Mouse (Mus musculus) liver, postnatal 0 days (tissue): Measurements from ENCODE around the gene Car8. TPM values are rescaled to one million over a fixed set of nuclear protein-coding genes. Genes with fewer than 3 reads are reported as not detected.
"Not testable (repeated sequence)": the region's sequence is repeated elsewhere in the genome, so short reads cannot be mapped to it uniquely, and the experiment has no call there.

ENCODE experiments used
- ATAC-seq: fragments of 200-750 bp; cut with Nextera tagmentation; 2 replicates; pipeline ENCODE4 v1.8.0; 2017; ENCODE audit warnings: mild to moderate bottlenecking, moderate library complexity
- DNase-seq: peaks from one replicate; pipeline ENCODE4 v3.0.0-alpha.2; 2016
- H3K27ac ChIP-seq: fragments of 300-500 bp; sonication (generic); 2 replicates; pipeline ENCODE4 v1.5.1; 2014; ENCODE audit warnings: antibody characterized with exemption, moderate library complexity, mild to moderate bottlenecking, low read depth
- H3K27me3 ChIP-seq: fragments of 300-500 bp; sonication (generic); 2 replicates; pipeline ENCODE4 v1.6.1; 2014; ENCODE audit warnings: low read length, control low read depth, mixed read lengths; ENCODE audit not compliant: insufficient read depth
- H3K36me3 ChIP-seq: fragments of 300-500 bp; sonication (generic); replicated peaks from 2 replicates; pipeline ENCODE4 v1.6.1; 2014; ENCODE audit warnings: mild to moderate bottlenecking, control low read depth, low read length, moderate library complexity, mixed read lengths; ENCODE audit not compliant: insufficient read depth
- H3K4me1 ChIP-seq: fragments of 300-500 bp; sonication (generic); 2 replicates; pipeline ENCODE4 v1.6.1; 2014; ENCODE audit warnings: antibody characterized with exemption, mild to moderate bottlenecking, control low read depth; ENCODE audit not compliant: insufficient read depth
- H3K4me2 ChIP-seq: fragments of 300-500 bp; sonication (generic); 2 replicates; pipeline ENCODE4 v1.6.1; 2014; ENCODE audit warnings: low read depth, mild to moderate bottlenecking, low read length, moderate library complexity, mixed read lengths
- H3K4me3 ChIP-seq: fragments of 300-500 bp; sonication (generic); 2 replicates; pipeline ENCODE4 v1.5.1; 2014; ENCODE audit warnings: low read depth, low read length
- H3K9ac ChIP-seq: fragments of 300-500 bp; sonication (generic); replicated peaks from 2 replicates; pipeline ENCODE4 v1.6.1; 2014; ENCODE audit warnings: mild to moderate bottlenecking, moderate library complexity
- H3K9me3 ChIP-seq: fragments of 300-500 bp; sonication (generic); 2 replicates; pipeline ENCODE4 v1.6.1; 2016; ENCODE audit warnings: mild to moderate bottlenecking, control low read depth, low read length, mixed read lengths
- CTCF ChIP-seq: sonication (generic); IDR thresholded peaks from 2 replicates; pipeline ENCODE4 v1.5.1; 2016; ENCODE audit warnings: antibody characterized with exemption, low read depth
- EP300 ChIP-seq: IDR thresholded peaks from 2 replicates; pipeline ENCODE4 v1.6.1; 2016; ENCODE audit warnings: antibody characterized with exemption, low read depth, mild to moderate bottlenecking
- WGBS: fragments of 180-500 bp; shearing (Covaris S2); extraction: QIAGEN DNeasy Blood & Tissue Kit; methylation state at CpG from one replicate; pipeline ENCODE4 v1.1.7; 2014; ENCODE audit not compliant: insufficient replicate concordance; 5-methylcytosine and 5-hydroxymethylcytosine counted together
- microRNA-seq: library from miRNA; unstranded; fragments of <30 nt; microRNA quantifications from one replicate; pipeline ENCODE4, GENCODE M21; 2016
- polyA plus RNA-seq: library from polyadenylated mRNA; unstranded; fragments of >200 nt; fragmentation: Nextera tagmentation; extraction: Ambion mirVana; gene quantifications from 2 replicates; pipeline ENCODE4 v1.2.1, GENCODE M21; 2015

Car8 gene
- polyA plus RNA-seq, 1 experiment from 2014 or later: 8.6 TPM

GRCm38 (mm10) chr4:8113558-8113957 lies 125.3 kb downstream of the Car8 start:
- no peak overlapping the region for H3K27ac ChIP-seq
- no peaks in the 10 kb centered on the region for H3K27me3 ChIP-seq
- DNase-seq: no peak
- 56% methylated on average over 3 of the region's 3 CpGs for WGBS
- H3K4me1 ChIP-seq: no peaks in the 10 kb centered on the region
- no peaks in the 10 kb centered on the region for H3K9me3 ChIP-seq
- no peak for TF ChIP-seq EP300
- TF ChIP-seq CTCF: no peak
- H3K36me3 ChIP-seq: no peaks in the 10 kb centered on the region
- no peak overlapping the region for H3K9ac ChIP-seq
- ATAC-seq: no peak
- H3K4me2 ChIP-seq: no peak overlapping the region
- no peak overlapping the region for H3K4me3 ChIP-seq

- 76% methylated on average over 3 of the region's 3 CpGs for WGBS
- Histone ChIP-seq H3K4me2 (no peak overlapping the region), H3K27me3 (no peaks in the 10 kb centered on the region), H3K36me3 (no peaks in the 10 kb centered on the region), H3K4me3 (no peak overlapping the region), H3K9me3 (no peaks in the 10 kb centered on the region), H3K9ac (no peak overlapping the region), H3K4me1 (no peaks in the 10 kb centered on the region), H3K27ac (no peak overlapping the region)
- no peak for DNase-seq
- no peak for ATAC-seq
- TF ChIP-seq CTCF (no peak), EP300 (no peak)
Observed at GRCm38 (mm10) chr4:8111891-8112290, 127.0 kb downstream of the Car8 start.

- 85% methylated on average over 16 of the region's 16 CpGs for WGBS
- ATAC-seq: no peak
- no peak for DNase-seq
- H3K27ac ChIP-seq: no peak overlapping the region
- no peaks in the 10 kb centered on the region for H3K36me3 ChIP-seq
- H3K4me1 ChIP-seq: no peaks in the 10 kb centered on the region
- no peak for TF ChIP-seq CTCF
- no peak for TF ChIP-seq EP300
- H3K4me3 ChIP-seq: no peak overlapping the region
- H3K4me2 ChIP-seq: no peak overlapping the region
- H3K9me3 ChIP-seq: no peaks in the 10 kb centered on the region
- no peak overlapping the region for H3K9ac ChIP-seq
- H3K27me3 ChIP-seq: no peaks in the 10 kb centered on the region
Observed at GRCm38 (mm10) chr4:8109906-8110567, 128.8 kb downstream of the Car8 start.

- Histone ChIP-seq H3K4me2 (no peak overlapping the region), H3K27me3 (no peaks in the 10 kb centered on the region), H3K9ac (no peak overlapping the region), H3K27ac (no peak overlapping the region), H3K9me3 (no peaks in the 10 kb centered on the region), H3K4me3 (no peak overlapping the region), H3K4me1 (no peaks in the 10 kb centered on the region), H3K36me3 (no peaks in the 10 kb centered on the region)
- DNase-seq: no peak
- ATAC-seq: no peak
- 81% methylated on average over 3 of the region's 3 CpGs for WGBS
- no peak for TF ChIP-seq CTCF
- TF ChIP-seq EP300: no peak
Observed at GRCm38 (mm10) chr4:8101466-8101865, 137.4 kb downstream of the Car8 start.

GRCm38 (mm10) chr4:8098084-8098483 lies 140.8 kb downstream of the Car8 start:
- no peak for TF ChIP-seq CTCF
- TF ChIP-seq EP300: no peak
- no peak overlapping the region for H3K9ac ChIP-seq
- H3K36me3 ChIP-seq: no peaks in the 10 kb centered on the region
- no peak for DNase-seq
- H3K4me2 ChIP-seq: no peak overlapping the region
- H3K4me3 ChIP-seq: no peak overlapping the region
- no peaks in the 10 kb centered on the region for H3K9me3 ChIP-seq
- WGBS: 78% methylated on average over 4 of the region's 4 CpGs
- H3K27me3 ChIP-seq: no peaks in the 10 kb centered on the region
- H3K4me1 ChIP-seq: no peaks in the 10 kb centered on the region
- no peak for ATAC-seq
- no peak overlapping the region for H3K27ac ChIP-seq

- no peak for TF ChIP-seq EP300
- TF ChIP-seq CTCF: no peak
Observed at GRCm38 (mm10) chr4:8097683-8098082, 141.2 kb downstream of the Car8 start.

GRCm38 (mm10) chr4:8093566-8093965 lies 145.3 kb downstream of the Car8 start:
- H3K36me3 ChIP-seq, ATAC-seq: not testable (repeated sequence)
- 78% methylated on average over 3 of the region's 3 CpGs for WGBS

More at GRCm38 (mm10) chr4:8097683-8098082, 141.2 kb downstream of the Car8 start:
- WGBS: 71% methylated on average over 3 of the region's 3 CpGs
- no peaks in the 10 kb centered on the region for H3K4me1 ChIP-seq
- H3K36me3 ChIP-seq: no peaks in the 10 kb centered on the region
- H3K27ac ChIP-seq: no peak overlapping the region
- H3K9ac ChIP-seq: no peak overlapping the region
- no peaks in the 10 kb centered on the region for H3K9me3 ChIP-seq
- H3K4me3 ChIP-seq: no peak overlapping the region
- no peaks in the 10 kb centered on the region for H3K27me3 ChIP-seq
- ATAC-seq: no peak
- no peak for DNase-seq
- H3K4me2 ChIP-seq: no peak overlapping the region

More at GRCm38 (mm10) chr4:8093566-8093965, 145.3 kb downstream of the Car8 start:
- not testable (repeated sequence) for H3K4me3 ChIP-seq, H3K9me3 ChIP-seq, H3K27ac ChIP-seq, DNase-seq, H3K27me3 ChIP-seq, H3K9ac ChIP-seq, H3K4me2 ChIP-seq, H3K4me1 ChIP-seq

Small RNAs within 50 kb of the gene (microRNA-seq; reads per million reads assigned to microRNA genes)
- gene Gm25355: not detected
